Mouse (Mus musculus) brain, embryonic 14.5 days (tissue): ENCODE data around the gene Teddm2.

Experiments used
- CTCF ChIP-seq: fragments of 200-500 bp; IDR thresholded peaks from 2 replicates; pipeline ENCODE4 v1.5.1; 2012; ENCODE audit warnings: inconsistent platforms, mild to moderate bottlenecking, moderate library complexity, borderline replicate concordance; ENCODE audit not compliant: insufficient read depth, insufficient read length; ENCODE audit errors: extremely low read depth
- POLR2A ChIP-seq: fragments of 200-500 bp; IDR thresholded peaks from 2 replicates; pipeline ENCODE4 v1.6.1; 2012; ENCODE audit warnings: mild to moderate bottlenecking, inconsistent platforms, borderline replicate concordance; ENCODE audit not compliant: poor library complexity, insufficient read depth, insufficient read length, severe bottlenecking; ENCODE audit errors: extremely low read depth

DNA sequence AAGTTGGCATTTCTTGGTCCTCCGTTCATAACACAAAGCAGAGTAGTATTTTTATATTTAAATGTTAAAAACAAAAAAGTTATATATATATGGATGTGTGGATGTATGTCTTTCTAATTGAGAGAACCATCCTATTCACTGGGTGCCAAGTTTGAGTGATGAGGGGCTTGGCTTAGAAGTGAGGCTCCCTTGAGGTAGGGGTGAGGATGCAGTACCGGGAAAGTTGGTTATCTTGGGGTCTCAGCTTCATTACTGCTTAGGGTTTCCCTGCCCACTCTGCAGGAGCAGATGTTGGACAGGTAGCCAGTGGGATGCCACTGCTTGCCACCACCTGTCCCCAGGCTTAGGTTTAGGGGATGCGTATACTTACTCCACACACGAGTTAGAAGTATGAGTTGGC is 8.7 kb upstream of the Teddm2 start:
- TF ChIP-seq POLR2A (no peak), CTCF (no peak)
